Mouse (Mus musculus) G1E (cell line): ENCODE measurements around the gene Anapc2.
"Not testable (repeated sequence)": the region's sequence is repeated elsewhere in the genome, so short reads cannot be mapped to it uniquely, and the experiment has no call there.

ENCODE experiments used
- CTCF ChIP-seq: IDR thresholded peaks from 2 replicates; pipeline ENCODE4 v1.5.1; 2012; ENCODE audit warnings: low read depth, low read length, inconsistent platforms, mixed read lengths
- GATA1 ChIP-seq: IDR thresholded peaks from 2 replicates; pipeline ENCODE4 v1.6.1; 2012; ENCODE audit warnings: borderline replicate concordance, low read length, inconsistent platforms, mixed read lengths
- POLR2AphosphoS5 ChIP-seq: IDR thresholded peaks from 2 replicates; pipeline ENCODE4 v1.6.1; 2012; ENCODE audit warnings: low read depth, low read length, inconsistent platforms; ENCODE audit not compliant: insufficient replicate concordance
- TAL1 ChIP-seq: conservative IDR thresholded peaks from 2 replicates; pipeline ENCODE4 v1.6.1; 2012; ENCODE audit warnings: low read depth, low read length, inconsistent platforms, mixed read lengths

- not testable (repeated sequence) for TF ChIP-seq CTCF, GATA1, TAL1, POLR2AphosphoS5
Observed at GRCm38 (mm10) chr2:25256443-25257109, 15.7 kb upstream of the Anapc2 start.
